Mouse (Mus musculus) duodenum, adult 2 months (tissue): ENCODE measurements around the gene Trp53bp1. TPM values are rescaled to one million over a fixed set of nuclear protein-coding genes. Genes with fewer than 3 reads are reported as not detected.

Experiments
- polyA plus RNA-seq: library from polyadenylated mRNA; depleted of rRNA; stranded (reverse); fragments of >200 nt; gene quantifications from 2 replicates; pipeline ENCODE4 v1.2.3, GENCODE M21; 2012; ENCODE audit warnings: low replicate concordance; rRNA removed

Gene Trp53bp1
- 2.9 and 10.6 TPM in 2 replicates for polyA plus RNA-seq

GRCm38 (mm10) chr2:121271236-121271927 lies at the start of gene Trp53bp1:
TSS of gene Trp53bp1 (minus strand) at chr2:121271407.

GRCm38 (mm10) chr2:121288901-121289729 lies 17.9 kb upstream of the Trp53bp1 start, which contains the start of gene Map1a:
TSS of gene Map1a (plus strand) at chr2:121289600.

GRCm38 (mm10) chr2:121170980-121171742 lies 100.0 kb downstream of the Trp53bp1 start, which contains the start of gene Zscan29:
TSS of gene Zscan29 (minus strand) at chr2:121171125.

GRCm38 (mm10) chr2:121170481-121170971 lies 100.7 kb downstream of the Trp53bp1 start, which contains the start of gene Tubgcp4:
TSS of gene Tubgcp4 (plus strand) at chr2:121170654.

Other genes with a start within 250 kb of the Trp53bp1 start
- 0.22 and 0.28 TPM in 2 replicates for gene Epb42, start 234.3 kb downstream of the Trp53bp1 start, polyA plus RNA-seq
- gene Tgm5, start 185.6 kb downstream of the Trp53bp1 start, polyA plus RNA-seq = 0.04 and 0.26 TPM in 2 replicates
- gene Tgm7, start 161.6 kb downstream of the Trp53bp1 start, polyA plus RNA-seq = not detected in 2 replicates
- 0.78 and 2.4 TPM in 2 replicates for gene Adal, start 131.0 kb downstream of the Trp53bp1 start, polyA plus RNA-seq
- 6.7 and 9.9 TPM in 2 replicates for gene Lcmt2, start 130.8 kb downstream of the Trp53bp1 start, polyA plus RNA-seq
- gene Tubgcp4, start 100.8 kb downstream of the Trp53bp1 start, polyA plus RNA-seq = 8.6 and 20.6 TPM in 2 replicates
- 1.4 and 2.0 TPM in 2 replicates for gene Zscan29, start 100.3 kb downstream of the Trp53bp1 start, polyA plus RNA-seq
- 1.3 and 2.9 TPM in 2 replicates for gene Map1a, start 18.2 kb upstream of the Trp53bp1 start, polyA plus RNA-seq
- 38.4 and 48.8 TPM in 2 replicates for gene Ppip5k1, start 84.0 kb upstream of the Trp53bp1 start, polyA plus RNA-seq
- 2,331 and 3,610 TPM in 2 replicates for gene Ckmt1, start 86.3 kb upstream of the Trp53bp1 start, polyA plus RNA-seq
- 0.19 and 1.1 TPM in 2 replicates for gene Strc, start 115.8 kb upstream of the Trp53bp1 start, polyA plus RNA-seq
- 1,015 and 2,104 TPM in 2 replicates for gene Pdia3, start 142.4 kb upstream of the Trp53bp1 start, polyA plus RNA-seq
- 0.39 and 0.56 TPM in 2 replicates for gene Catsper2, start 142.4 kb upstream of the Trp53bp1 start, polyA plus RNA-seq
- 1.5 and 1.9 TPM in 2 replicates for gene Ell3, start 172.9 kb upstream of the Trp53bp1 start, polyA plus RNA-seq
- gene Serf2, start 177.8 kb upstream of the Trp53bp1 start, polyA plus RNA-seq = 581 and 825 TPM in 2 replicates
- gene Hypk, start 181.9 kb upstream of the Trp53bp1 start, polyA plus RNA-seq = 1.1 and 3.5 TPM in 2 replicates
- 0.09 and 0.30 TPM in 2 replicates for gene Serinc4, start 185.4 kb upstream of the Trp53bp1 start, polyA plus RNA-seq
- 0.26 and 0.56 TPM in 2 replicates for gene Mfap1b, start 202.7 kb upstream of the Trp53bp1 start, polyA plus RNA-seq
- 0.34 and 0.35 TPM in 2 replicates for gene Mfap1a, start 235.3 kb upstream of the Trp53bp1 start, polyA plus RNA-seq
- gene Wdr76, start 235.3 kb upstream of the Trp53bp1 start, polyA plus RNA-seq = 0.46 and 1.1 TPM in 2 replicates